Mouse (Mus musculus) bone marrow macrophage, adult 2 months (primary cell): Measurements from ENCODE around the gene Fam71a.

Experiments
- CTCF ChIP-seq: IDR thresholded peaks from 2 replicates; pipeline ENCODE4 v1.5.1; 2012; ENCODE audit warnings: low read depth, mild to moderate bottlenecking, low read length, moderate library complexity
- POLR2A ChIP-seq: IDR thresholded peaks from 2 replicates; pipeline ENCODE4 v1.6.1; 2012; ENCODE audit warnings: mild to moderate bottlenecking, low read depth, low read length, borderline replicate concordance

DNA sequence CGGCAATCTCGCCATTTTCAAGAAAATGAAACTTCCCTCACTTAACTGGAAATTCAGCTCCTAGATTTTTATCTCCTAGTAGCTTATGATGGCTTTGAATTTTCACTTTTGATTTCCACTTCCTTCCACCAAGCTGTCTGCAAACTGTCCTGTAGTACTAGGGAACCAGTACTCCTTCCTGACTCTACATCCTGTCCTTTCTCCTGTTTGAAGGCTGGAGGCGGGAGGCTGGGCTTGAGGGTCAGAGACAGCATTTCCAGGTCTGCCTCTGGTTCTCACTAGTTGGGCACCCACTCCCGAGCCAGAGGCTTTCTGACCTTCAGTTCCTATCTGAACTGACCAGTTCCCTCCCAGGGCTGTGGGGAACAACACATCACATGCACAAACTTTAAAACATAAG lies 15.8 kb upstream of the Fam71a start:
- no peak for TF ChIP-seq POLR2A
- no peak for TF ChIP-seq CTCF
